Mouse (Mus musculus) T-cell, adult 2 months (primary cell): ENCODE results near the gene Olfr544.

ENCODE experiments used
- DNase-seq: peaks from one replicate; pipeline ENCODE4 v3.0.0; 2022; ENCODE audit warnings: low spot score

The Olfr544 gene

DNA sequence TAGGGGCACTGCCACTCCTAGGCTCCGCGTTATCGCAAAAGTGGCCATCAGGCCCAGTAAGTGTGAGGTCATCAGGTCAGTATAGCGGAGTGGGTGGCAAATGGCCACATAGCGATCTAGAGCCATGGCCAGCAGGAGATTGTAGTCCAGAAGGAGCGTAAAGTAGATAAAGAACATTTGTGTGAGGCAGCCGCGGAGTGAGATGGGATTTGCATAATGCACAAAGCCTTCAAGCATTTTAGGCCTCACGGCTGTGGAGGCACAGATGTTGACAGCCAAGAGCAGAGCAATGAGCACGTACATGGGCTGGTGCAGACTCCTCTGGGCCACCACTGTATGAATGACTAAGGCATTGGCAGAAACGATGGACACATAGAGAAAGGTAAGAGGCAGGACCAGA, 10.7 kb downstream of the Olfr544 start:
- no peak for DNase-seq

DNA sequence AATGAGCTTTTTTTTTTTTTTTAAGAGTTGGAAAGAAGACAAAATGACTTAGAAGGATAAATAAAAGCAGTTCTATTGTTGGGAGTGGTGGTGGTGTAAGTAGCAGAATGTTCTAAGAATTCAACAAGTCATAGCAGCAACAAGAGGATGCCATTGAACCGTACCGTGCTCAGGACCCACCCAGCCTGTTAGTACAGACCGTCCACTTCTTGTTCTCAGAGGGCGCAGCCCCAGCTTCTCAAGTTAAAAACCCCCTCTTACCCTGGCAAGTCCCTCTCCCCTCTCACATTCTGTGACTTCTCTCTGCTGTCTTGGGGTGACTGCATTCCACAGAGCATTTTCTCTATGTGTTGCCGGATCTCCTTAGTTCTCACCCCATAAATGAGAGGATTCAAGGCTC, 11.5 kb downstream of the Olfr544 start:
- no peak for DNase-seq

DNA sequence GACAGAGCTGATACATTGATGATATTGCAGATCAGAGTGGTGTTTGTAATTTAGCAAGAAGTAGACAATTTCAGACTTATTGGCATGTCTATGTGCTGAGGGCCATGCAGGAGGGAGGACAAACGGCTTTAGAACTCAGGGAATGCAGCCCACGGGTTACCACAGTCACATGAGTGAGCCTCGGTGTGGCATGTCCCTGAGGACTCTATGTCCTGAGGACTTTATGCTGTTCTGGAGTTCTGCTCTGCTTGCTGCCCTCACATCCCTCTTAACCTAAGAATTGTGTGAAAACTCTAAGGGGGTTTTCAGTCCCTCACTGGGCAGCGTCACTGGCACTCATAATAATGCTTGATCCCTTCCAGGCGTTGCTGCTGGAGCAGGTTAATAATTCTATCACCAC, 15.4 kb downstream of the Olfr544 start:
- DNase-seq, result no peak

DNA sequence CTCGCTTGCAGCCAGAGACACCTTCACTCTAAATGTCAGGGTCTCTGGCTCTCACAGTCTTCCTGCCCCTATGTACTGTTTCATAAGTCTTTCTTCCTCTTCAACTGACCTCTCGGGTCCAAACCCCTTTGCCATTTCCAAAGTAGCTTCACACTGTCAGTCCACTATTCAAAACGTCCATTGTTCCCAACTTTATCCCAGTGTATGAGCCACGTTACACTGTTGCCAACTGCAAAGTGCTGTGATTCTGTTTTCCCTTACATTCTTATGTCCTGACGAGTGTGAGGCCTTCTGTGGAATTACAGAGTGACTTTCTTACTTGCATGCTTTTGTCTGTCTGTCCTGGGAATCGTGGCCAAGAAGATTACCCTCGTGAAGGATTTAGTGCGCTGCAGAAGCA, 20.5 kb downstream of the Olfr544 start:
- no peak for DNase-seq

DNA sequence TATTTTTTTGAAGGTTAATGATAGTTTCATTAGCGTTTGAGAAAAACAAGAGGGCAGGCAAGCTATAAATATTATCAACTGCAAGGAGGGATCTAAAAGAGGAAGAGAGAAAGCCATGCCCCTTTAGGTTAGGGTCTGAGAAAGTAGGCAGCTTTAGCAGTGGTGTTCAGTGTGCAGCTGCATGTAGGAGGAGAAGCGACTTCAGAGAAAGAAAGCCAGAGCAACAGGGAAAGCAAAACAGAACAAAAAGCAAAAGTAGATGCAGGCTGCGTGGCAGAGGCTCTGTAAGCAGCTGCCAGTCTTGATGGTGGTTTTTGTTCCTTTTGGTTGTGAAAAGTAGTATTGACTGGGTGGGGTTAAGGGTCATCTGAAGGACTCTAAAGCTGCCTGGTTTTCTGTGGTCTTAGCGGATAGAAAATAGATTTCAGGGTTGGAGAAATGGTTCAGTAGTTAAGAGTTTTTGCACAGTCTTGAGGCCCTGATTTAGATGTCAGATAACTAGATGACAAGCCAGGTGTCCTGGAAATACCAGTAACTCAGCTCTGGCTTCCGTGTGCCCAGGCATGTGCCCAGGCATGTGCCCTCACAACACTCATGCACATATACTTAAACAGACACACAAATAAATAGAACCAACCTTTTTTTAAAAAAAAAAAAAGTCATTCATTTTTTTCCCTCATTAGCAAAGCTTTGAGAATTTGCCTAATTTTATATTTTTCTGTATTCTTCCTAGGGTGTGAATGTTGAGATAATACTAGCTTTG, 29.3 kb downstream of the Olfr544 start:
- no peak for DNase-seq

DNA sequence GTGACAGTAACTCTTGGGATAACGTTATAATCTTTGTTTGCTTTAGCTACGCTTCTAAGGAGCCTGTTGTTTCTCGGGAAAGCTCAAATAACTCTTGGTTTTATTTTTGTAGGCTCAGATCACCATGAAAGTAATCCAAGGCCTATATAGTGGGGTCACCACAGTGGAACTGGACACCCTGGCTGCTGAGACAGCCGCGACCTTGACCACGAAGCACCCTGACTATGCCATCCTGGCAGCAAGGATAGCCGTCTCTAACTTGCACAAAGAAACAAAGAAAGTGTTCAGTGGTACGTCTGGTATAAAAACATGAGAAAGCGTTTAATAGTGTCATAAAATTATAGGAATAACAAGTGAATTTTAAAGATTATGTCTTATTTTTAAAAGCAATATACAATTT, 41.7 kb downstream of the Olfr544 start:
- DNase-seq, result no peak

DNA sequence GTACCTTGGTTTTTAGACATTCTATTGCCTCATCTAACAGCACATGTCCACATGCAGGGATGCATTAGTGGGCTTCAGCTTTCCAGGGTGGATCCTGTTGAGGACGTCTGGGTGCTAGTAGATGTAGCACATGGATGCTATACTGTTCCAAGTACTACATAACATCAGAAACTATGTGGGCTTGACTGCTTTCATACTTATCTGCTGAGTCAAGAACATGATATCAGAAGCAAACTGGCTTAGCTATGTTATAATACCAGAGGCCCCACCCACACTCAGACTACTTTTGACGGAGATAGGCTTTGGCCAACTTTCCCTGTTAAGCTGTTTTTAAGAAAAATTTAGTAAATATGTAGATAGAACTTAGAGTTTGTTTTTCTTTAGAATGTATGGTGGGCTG, 43.8 kb downstream of the Olfr544 start:
- no peak for DNase-seq

DNA sequence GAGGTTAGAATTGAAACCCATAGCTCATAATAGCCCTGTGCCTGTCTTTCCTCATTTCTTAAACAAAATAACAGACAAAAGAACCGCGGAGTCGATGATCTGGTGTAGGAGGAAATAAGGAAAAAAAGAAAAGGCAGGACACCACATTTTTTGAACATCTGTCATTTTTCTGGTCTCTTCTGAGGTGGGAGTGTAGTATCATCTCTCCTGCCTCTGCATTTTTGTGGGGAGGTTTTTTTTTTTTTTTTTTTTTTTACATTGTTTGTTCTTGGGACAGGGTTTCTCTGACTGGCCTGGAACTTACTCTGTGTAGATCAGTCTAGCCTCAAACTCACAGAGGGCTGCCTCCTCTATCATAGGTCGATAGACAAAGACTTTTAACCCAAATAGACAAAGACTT, 45.7 kb downstream of the Olfr544 start:
- no peak for DNase-seq

DNA sequence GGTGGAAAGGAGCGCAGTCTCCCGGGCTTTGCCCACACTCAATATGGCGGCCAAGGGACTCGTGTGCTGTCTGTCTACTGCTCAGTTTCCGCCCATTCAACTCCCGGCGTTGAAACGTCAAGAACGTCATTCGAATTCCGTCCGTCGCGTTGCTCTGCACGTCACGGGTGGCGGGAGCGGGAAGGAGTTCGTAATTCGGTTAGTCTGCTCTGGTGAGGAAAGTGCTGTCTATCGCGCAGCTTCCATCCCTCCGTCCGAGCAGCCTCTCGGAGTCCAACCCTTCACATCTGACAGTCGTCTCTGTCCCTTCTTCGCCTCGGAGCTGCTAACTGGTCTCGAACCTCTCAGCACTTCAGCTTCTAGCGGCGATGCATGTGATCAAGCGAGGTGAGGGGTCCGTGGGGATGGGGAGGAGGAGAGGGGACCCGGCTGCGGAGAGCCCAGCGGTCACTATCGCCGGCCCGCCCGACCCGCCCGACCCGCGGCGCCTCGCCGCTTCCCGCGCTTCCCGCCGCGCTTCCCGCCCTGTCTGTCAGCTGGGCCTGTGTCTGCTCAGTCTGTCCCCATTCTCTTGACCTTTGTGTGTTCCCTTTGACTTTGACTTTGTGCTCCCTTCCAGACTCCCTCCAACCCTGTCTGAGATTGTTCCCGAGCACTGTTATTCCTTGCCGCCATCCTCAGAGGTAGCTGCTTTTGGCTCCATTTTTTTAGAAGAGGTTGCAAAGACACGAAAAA, 46.3 kb downstream of the Olfr544 start, which contains the start of gene Rrm1:
Gene Rrm1, plus strand, starts transcription at position 39 of the 735 bp plus-strand sequence.
- DNase-seq, result peak; percentile 94

DNA sequence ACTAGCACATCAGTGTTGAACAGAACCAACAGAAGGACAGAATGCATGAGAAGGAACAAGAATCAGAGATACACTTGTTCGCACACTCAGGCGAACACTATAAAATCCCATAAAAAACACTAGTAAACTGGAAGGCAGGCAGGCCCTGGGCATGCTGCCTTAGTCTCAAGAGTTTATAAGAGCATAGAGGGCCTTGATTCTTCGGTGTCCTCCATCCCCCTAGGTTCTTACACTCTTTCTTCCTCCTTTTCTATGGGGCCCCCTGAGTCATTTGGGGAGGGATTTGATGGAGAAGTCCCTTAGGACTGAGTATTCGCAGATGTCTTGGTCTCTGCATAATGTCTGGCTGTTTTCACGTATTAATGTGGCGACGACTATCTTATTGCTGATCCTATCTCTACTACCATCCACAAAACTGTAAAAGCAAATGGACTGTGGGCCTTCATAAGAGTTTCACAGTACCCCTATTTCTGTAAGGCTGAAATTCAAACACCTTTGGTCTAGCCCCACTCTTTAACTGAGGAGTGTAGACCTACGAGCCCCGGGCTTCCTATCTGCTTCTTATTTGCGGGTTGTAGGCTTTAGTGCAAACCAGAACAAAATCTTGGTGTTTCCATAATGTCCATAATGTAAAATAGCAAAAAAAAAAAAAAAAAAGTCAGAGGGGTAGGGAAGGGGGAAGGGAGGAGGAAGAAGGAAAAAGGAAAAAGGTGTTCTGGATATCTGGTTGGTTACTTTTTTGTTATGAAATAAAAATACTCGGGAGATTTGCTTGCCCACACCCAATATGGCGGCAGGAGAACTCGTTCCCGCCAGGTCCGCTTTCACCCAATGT, 47.1 kb downstream of the Olfr544 start:
- DNase-seq, result no peak

DNA sequence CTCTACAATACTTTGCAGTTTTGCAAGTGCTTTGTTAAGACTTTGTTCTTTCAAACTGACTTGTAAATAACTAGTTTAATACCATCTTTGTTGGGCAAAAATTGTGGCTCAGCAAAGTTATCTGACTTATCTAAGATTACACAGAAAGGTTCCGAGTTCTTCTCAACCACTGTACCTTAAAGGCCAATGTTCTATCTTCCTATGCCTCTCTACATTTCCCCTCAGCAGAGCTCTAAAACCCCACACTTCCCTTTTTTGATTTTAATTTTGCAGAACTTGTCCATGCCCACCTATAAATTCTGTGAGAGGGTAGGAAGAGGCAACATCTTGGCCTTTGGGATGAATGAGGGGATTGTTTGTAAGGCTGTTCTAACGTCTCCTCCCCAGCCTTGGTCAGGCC, 53.8 kb downstream of the Olfr544 start:
- no peak for DNase-seq
